Mouse (Mus musculus) embryonic facial prominence, embryonic 11.5 days (tissue): ENCODE measurements around the gene Haus4. TPM values are rescaled to one million over a fixed set of nuclear protein-coding genes. Genes with fewer than 3 reads are reported as not detected.

Experiments used
- ATAC-seq: fragments of 200-750 bp; cut with Nextera tagmentation; replicated peaks from 2 replicates; pipeline ENCODE4 v1.8.0; 2017; ENCODE audit warnings: low read depth; ENCODE audit not compliant: insufficient number of reproducible peaks, low FRiP score, low TSS enrichment
- DNase-seq: peaks from one replicate; pipeline ENCODE4 v3.0.0-alpha.2; 2015; ENCODE audit warnings: low spot score
- H3K27ac ChIP-seq: fragments of 300-500 bp; sonication (generic); replicated peaks from 2 replicates; pipeline ENCODE4 v1.5.1; 2014; ENCODE audit warnings: mild to moderate bottlenecking, low read depth, low read length, control low read depth
- H3K27me3 ChIP-seq: fragments of 300-500 bp; sonication (generic); 2 replicates; pipeline ENCODE4 v1.6.1; 2014; ENCODE audit warnings: mild to moderate bottlenecking, low read length, moderate library complexity, mixed read lengths; ENCODE audit not compliant: control insufficient read depth, insufficient read depth
- H3K36me3 ChIP-seq: fragments of 300-500 bp; sonication (generic); replicated peaks from 2 replicates; pipeline ENCODE4 v1.6.1; 2014; ENCODE audit warnings: low read depth, mild to moderate bottlenecking, low read length, moderate library complexity, mixed read lengths; ENCODE audit not compliant: control insufficient read depth, insufficient read depth
- H3K4me1 ChIP-seq: fragments of 300-500 bp; sonication (generic); 2 replicates; pipeline ENCODE4 v1.6.1; 2014; ENCODE audit warnings: low read length, mixed read lengths; ENCODE audit not compliant: control insufficient read depth, insufficient read depth
- H3K4me2 ChIP-seq: fragments of 300-500 bp; sonication (generic); 2 replicates; pipeline ENCODE4 v1.6.1; 2014; ENCODE audit warnings: low read depth, mild to moderate bottlenecking, control low read depth, low read length, moderate library complexity
- H3K4me3 ChIP-seq: fragments of 300-500 bp; sonication (generic); 2 replicates; pipeline ENCODE4 v1.5.1; 2014; ENCODE audit warnings: low read depth, low read length, control low read depth
- H3K9ac ChIP-seq: fragments of 300-500 bp; sonication (generic); replicated peaks from 2 replicates; pipeline ENCODE4 v1.6.1; 2014; ENCODE audit warnings: mild to moderate bottlenecking, control low read depth, low read length
- H3K9me3 ChIP-seq: fragments of 300-500 bp; sonication (generic); replicated peaks from 2 replicates; pipeline ENCODE4 v1.6.1; 2016; ENCODE audit warnings: mild to moderate bottlenecking, low read length, inconsistent platforms, mixed read lengths; ENCODE audit not compliant: control insufficient read depth
- WGBS: fragments of 180-500 bp; shearing (Covaris S2); extraction: QIAGEN DNeasy Blood & Tissue Kit; methylation state at CpG from one replicate; pipeline ENCODE4 v1.1.7; 2014; 5-methylcytosine and 5-hydroxymethylcytosine counted together
- polyA plus RNA-seq: library from polyadenylated mRNA; unstranded; fragments of >200 nt; fragmentation: Nextera tagmentation; extraction: Ambion mirVana; gene quantifications from 2 replicates; pipeline ENCODE4 v1.2.1, GENCODE M21; 2014

The Haus4 gene
- polyA plus RNA-seq, 1 experiment from 2014 or later, result 43.4 TPM

GRCm38 (mm10) chr14:54538580-54538979 lies 15.8 kb downstream of the Haus4 start:
- WGBS, result 75% methylated on average over 2 of the region's 2 CpGs
- ATAC-seq, result no peak
- Histone ChIP-seq H3K4me2 (no peak overlapping the region), H3K27me3 (no peaks in the 10 kb centered on the region), H3K4me3 (no peak overlapping the region), H3K36me3 (no peaks in the 10 kb centered on the region), H3K9me3 (no peaks in the 10 kb centered on the region), H3K27ac (no peak overlapping the region), H3K9ac (no peak overlapping the region), H3K4me1 (no peaks in the 10 kb centered on the region)
- DNase-seq, result no peak

- Histone ChIP-seq H3K36me3 (no peaks in the 10 kb centered on the region), H3K27ac (no peak overlapping the region), H3K9ac (peak overlapping the region; percentile 13; the same call in 1 of the 2 replicates), H3K4me2 (no peak overlapping the region), H3K4me3 (no peak overlapping the region), H3K27me3 (no peaks in the 10 kb centered on the region), H3K4me1 (no peaks in the 10 kb centered on the region; the same call in 1 of the 2 replicates), H3K9me3 (no peaks in the 10 kb centered on the region)
- 13% methylated on average over 17 of the region's 17 CpGs for WGBS
- peak; percentile 77 for ATAC-seq
- peak; percentile 97 for DNase-seq
Observed at GRCm38 (mm10) chr14:54528446-54529111, 25.8 kb downstream of the Haus4 start.

GRCm38 (mm10) chr14:54528007-54528393 lies 26.4 kb downstream of the Haus4 start:
- no peaks in the 10 kb centered on the region for H3K27me3 ChIP-seq
- no peak overlapping the region; the same call in 1 of the 2 replicates for H3K9ac ChIP-seq
- no peak overlapping the region for H3K4me3 ChIP-seq
- peak; percentile 33 for DNase-seq
- ATAC-seq, result no peak
- H3K9me3 ChIP-seq, result no peaks in the 10 kb centered on the region
- peak overlapping the region; percentile 47; the same call in 1 of the 2 replicates for H3K27ac ChIP-seq
- H3K36me3 ChIP-seq, result no peaks in the 10 kb centered on the region
- 16% methylated on average over 5 of the region's 5 CpGs for WGBS
- peak overlapping the region; percentile 74; the same call in 1 of the 2 replicates for H3K4me2 ChIP-seq
- H3K4me1 ChIP-seq, result no peaks in the 10 kb centered on the region; the same call in 1 of the 2 replicates

- ATAC-seq (peak; percentile 71), DNase-seq (peak; percentile 70)
- H3K4me2 ChIP-seq, result peak overlapping the region; percentile 74
- no peaks in the 10 kb centered on the region for H3K36me3 ChIP-seq
- no peaks in the 10 kb centered on the region for H3K27me3 ChIP-seq
- H3K4me3 ChIP-seq, result peak overlapping the region; percentile 32
- under 1% methylated on average over 18 of the region's 18 CpGs for WGBS
- H3K27ac ChIP-seq, result peak overlapping the region; percentile 47; the same call in 1 of the 2 replicates
- no peaks in the 10 kb centered on the region; the same call in 1 of the 2 replicates for H3K4me1 ChIP-seq
- peak overlapping the region; percentile 71 for H3K9ac ChIP-seq
- H3K9me3 ChIP-seq, result no peaks in the 10 kb centered on the region
Observed at GRCm38 (mm10) chr14:54527227-54528006, 27.0 kb downstream of the Haus4 start.

GRCm38 (mm10) chr14:54523600-54523999 lies 30.8 kb downstream of the Haus4 start:
- Histone ChIP-seq H3K4me3 (no peak overlapping the region), H3K9me3 (no peaks in the 10 kb centered on the region), H3K36me3 (no peaks in the 10 kb centered on the region), H3K9ac (no peak overlapping the region), H3K27ac (no peak overlapping the region), H3K4me1 (no peaks in the 10 kb centered on the region; the same call in 1 of the 2 replicates), H3K4me2 (no peak overlapping the region), H3K27me3 (no peaks in the 10 kb centered on the region)
- DNase-seq (peak; percentile 24), ATAC-seq (no peak)
- WGBS, result 27% methylated on average over 6 of the region's 6 CpGs

GRCm38 (mm10) chr14:54516710-54517310 lies 37.6 kb downstream of the Haus4 start:
- peak overlapping the region; percentile 64 for H3K4me2 ChIP-seq
- WGBS, result 6% methylated on average over 17 of the region's 17 CpGs
- DNase-seq (no peak), ATAC-seq (peak; percentile 70; the same call in 1 of the 2 replicates)
- no peaks in the 10 kb centered on the region for H3K4me1 ChIP-seq
- H3K27me3 ChIP-seq, result no peaks in the 10 kb centered on the region
- peaks cover 25% of the 10 kb centered on the region for H3K36me3 ChIP-seq
- H3K4me3 ChIP-seq, result peak overlapping the region; percentile 72
- H3K9me3 ChIP-seq, result no peaks in the 10 kb centered on the region
- H3K27ac ChIP-seq, result 0 out of 2 replicates have a peak overlapping the region, but pooled peaks have one; percentile 28
- H3K9ac ChIP-seq, result peak overlapping the region; percentile 76

GRCm38 (mm10) chr14:54509774-54510173 lies 44.6 kb downstream of the Haus4 start:
- Histone ChIP-seq H3K36me3 (peaks cover 50% of the 10 kb centered on the region), H3K4me2 (no peak overlapping the region), H3K27ac (no peak overlapping the region), H3K4me1 (no peaks in the 10 kb centered on the region), H3K27me3 (no peaks in the 10 kb centered on the region), H3K4me3 (no peak overlapping the region), H3K9ac (no peak overlapping the region), H3K9me3 (no peaks in the 10 kb centered on the region)
- no peak for ATAC-seq
- no peak for DNase-seq
- WGBS, result 88% methylated on average over 9 of the region's 9 CpGs
